Mouse (Mus musculus) embryo, embryonic 11.5 days (tissue): ENCODE results near the gene Tmem102.

ENCODE experiments used
- DNase-seq: peaks from one replicate; pipeline ENCODE4 v3.0.0-alpha.2; 2012; ENCODE audit warnings: low read depth, low spot score

Gene Tmem102

GRCm38 (mm10) chr11:69758478-69758970 lies 46.9 kb downstream of the Tmem102 start, which contains the start of gene Polr2a:
TSS of gene Polr2a (minus strand) at chr11:69758637.
- DNase-seq, result peak; percentile 97

- peak; percentile 93 for DNase-seq
Observed at GRCm38 (mm10) chr11:69758090-69758456, 47.4 kb downstream of the Tmem102 start.

- DNase-seq, result no peak
Observed at GRCm38 (mm10) chr11:69757303-69758089, 47.9 kb downstream of the Tmem102 start.

- peak; percentile 36 for DNase-seq
Observed at GRCm38 (mm10) chr11:69754701-69755100, 50.7 kb downstream of the Tmem102 start.

- DNase-seq, result no peak
Observed at GRCm38 (mm10) chr11:69754233-69754632, 51.2 kb downstream of the Tmem102 start.
